Mouse (Mus musculus) layer of hippocampus, postnatal 10 days (tissue): ENCODE data around the gene Plagl2. TPM values are rescaled to one million over a fixed set of nuclear protein-coding genes. Genes with fewer than 3 reads are reported as not detected.

Source experiments
- DNase-seq, 2 experiments: peaks; one replicate each; pipeline ENCODE4 v3.0.0; 2021; ENCODE audit warnings: low spot score in 2 of 2
- total RNA-seq, 2 experiments: library from RNA; stranded (reverse); gene quantifications; 2 replicates each; pipeline ENCODE4 v1.2.3; 2021

Plagl2 gene
- total RNA-seq, 2 experiments from 2014 or later: 5.0 to 5.4 TPM

GRCm38 (mm10) chr2:153198485-153198884, 42.7 kb downstream of the Plagl2 start:
- no peak for DNase-seq

- no peak for DNase-seq
Observed at GRCm38 (mm10) chr2:153194255-153194654, 47.0 kb downstream of the Plagl2 start.

GRCm38 (mm10) chr2:153191242-153191641, 50.0 kb downstream of the Plagl2 start:
- DNase-seq: no peak

GRCm38 (mm10) chr2:153187848-153188247, 53.4 kb downstream of the Plagl2 start:
- no peak for DNase-seq

- DNase-seq: peak; percentile 53 to 64
Observed at GRCm38 (mm10) chr2:153186176-153186591, 55.0 kb downstream of the Plagl2 start.

- DNase-seq: no peak
Observed at GRCm38 (mm10) chr2:153179961-153180360, 61.3 kb downstream of the Plagl2 start.

GRCm38 (mm10) chr2:153179126-153179860, 61.9 kb downstream of the Plagl2 start:
- no peak for DNase-seq

Other genes with a start within 250 kb of the Plagl2 start
- gene Pdrg1, start 226.0 kb downstream of the Plagl2 start, total RNA-seq: 10 to 100 TPM; 42.9 to 57.5 TPM
- 1 to 10 TPM; 5.7 to 6.3 TPM for gene Xkr7, start 209.6 kb downstream of the Plagl2 start, total RNA-seq
- gene Ccm2l, start 175.5 kb downstream of the Plagl2 start, total RNA-seq: 1 to 10 TPM; 6.8 to 9.8 TPM
- gene Hck, start 133.0 kb downstream of the Plagl2 start, total RNA-seq: 1 to 10 TPM; 2.6 to 3.2 TPM
- 100 to 1,000 TPM in 1 of 2 experiments, 10 to 100 TPM in 1; 87.7 to 110 TPM for gene Tm9sf4, start 80.1 kb downstream of the Plagl2 start, total RNA-seq
- gene Tspyl3, start 16.0 kb downstream of the Plagl2 start, total RNA-seq: 10 to 100 TPM; 30.6 to 32.7 TPM
- 10 to 100 TPM; 18.0 to 22.9 TPM for gene Pofut1, start 107 bp upstream of the Plagl2 start, total RNA-seq
- gene Kif3b, start 50.0 kb upstream of the Plagl2 start, total RNA-seq: 10 to 100 TPM; 83.0 to 89.2 TPM
- 10 to 100 TPM; 37.2 to 37.7 TPM for gene Asxl1, start 104.4 kb upstream of the Plagl2 start, total RNA-seq